ENCODE assay signal across 13 mouse cellular contexts in the genomic region with DNA sequence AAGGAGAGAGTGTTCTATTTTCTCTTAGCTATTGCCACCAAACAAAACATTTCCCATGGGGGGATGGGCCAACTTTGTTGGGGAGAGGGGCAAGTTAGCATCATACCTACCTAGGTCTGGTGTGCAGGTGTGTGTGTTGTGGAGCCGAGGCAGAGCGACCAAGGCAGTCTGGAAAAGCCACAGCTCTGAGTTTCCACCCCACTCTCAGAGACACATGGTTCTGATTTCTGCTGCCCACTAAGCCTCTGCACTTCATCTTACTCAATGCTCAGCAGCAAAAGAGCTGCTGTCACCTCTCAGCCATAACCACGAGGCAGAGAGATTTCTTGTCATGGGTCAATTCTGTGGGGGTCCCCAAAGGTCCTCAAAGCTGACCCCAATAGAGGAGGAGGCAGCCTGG. TPM values are rescaled to one million over a fixed set of nuclear protein-coding genes. Genes with fewer than 3 reads are reported as not detected.
A peak's percentile ranks its signal among the peaks of the same experiment; 100 is the strongest.
DNase-seq lines count a peak whose midpoint lies in the region; ATAC-seq and TF ChIP-seq lines count a peak whose summit lies in the region.
"Had no signal": no experiment of that assay in that cellular context is flagged by ENCODE, and none has a peak within 500 bp of the region (broad histone marks: within the 10 kb centered on the region; RNA-seq: fewer than 3 reads in every experiment).

No protein-coding gene starts in this region.

- peak overlapping the region; percentile 39 for H3K27ac ChIP-seq in embryonic facial prominence, embryonic 15.5 days (replicated peaks)
- peak overlapping the region; percentile 89 for H3K27ac ChIP-seq in hindbrain, embryonic 16.5 days (ENCODE audit: low read depth, low read length)
- H3K27ac ChIP-seq in midbrain, postnatal 0 days (ENCODE audit: low read depth, low read length), result peak overlapping the region; percentile 91
- H3K27ac ChIP-seq: heart, embryonic 13.5 days had no signal

- DNase-seq in layer of hippocampus, postnatal 10 days (ENCODE audit: low spot score in 2 of 2), result peak; percentile 20 to 36
- no peak for DNase-seq in layer of hippocampus, adult 9-10 months (ENCODE audit: low spot score)
- DNase-seq in midbrain, postnatal 0 days (ENCODE audit: low spot score), result no peak
- no peak for DNase-seq in ovary, postnatal 10 days (ENCODE audit: low spot score)
- no peak for DNase-seq in thymus, postnatal 14 days
- DNase-seq in thymus, postnatal 25 days, result no peak
- DNase-seq: thymus, postnatal 4 days had no signal

- TF ChIP-seq CTCF in midbrain, postnatal 0 days (IDR thresholded peaks at IDR 0.05), result no peak

- H3K4me3 ChIP-seq in embryonic facial prominence, embryonic 15.5 days (replicated peaks), result no peak overlapping the region
- no peak overlapping the region for H3K4me3 ChIP-seq in hindbrain, embryonic 16.5 days (ENCODE audit: low read length)
- no peak overlapping the region for H3K4me3 ChIP-seq in midbrain, postnatal 0 days (ENCODE audit: low read depth, low read length)

- H3K36me3 ChIP-seq in embryonic facial prominence, embryonic 15.5 days, result no peaks in the 10 kb centered on the region
- H3K36me3 ChIP-seq in hindbrain, embryonic 16.5 days (ENCODE audit: control insufficient read depth, insufficient read depth, low read length), result no peaks in the 10 kb centered on the region
- H3K36me3 ChIP-seq in midbrain, postnatal 0 days (ENCODE audit: insufficient read depth, low read length), result no peaks in the 10 kb centered on the region
- H3K36me3 ChIP-seq: heart, embryonic 13.5 days had no signal

- no peak overlapping the region for H3K9ac ChIP-seq in embryonic facial prominence, embryonic 15.5 days
- peak overlapping the region; percentile 2; the same call in 1 of the 2 replicates for H3K9ac ChIP-seq in hindbrain, embryonic 16.5 days (ENCODE audit: low read depth, low read length)
- no peak overlapping the region for H3K9ac ChIP-seq in midbrain, postnatal 0 days (replicated peaks; ENCODE audit: low read length, poor library complexity, severe bottlenecking)
- H3K9ac ChIP-seq: heart, embryonic 13.5 days had no signal

- peaks cover 24% of the 10 kb centered on the region for H3K4me1 ChIP-seq in embryonic facial prominence, embryonic 15.5 days
- H3K4me1 ChIP-seq in hindbrain, embryonic 16.5 days (ENCODE audit: control insufficient read depth, insufficient read depth, low read depth, low read length), result peaks cover 42% of the 10 kb centered on the region
- H3K4me1 ChIP-seq in midbrain, postnatal 0 days (ENCODE audit: insufficient read depth, low read length), result peaks cover 26% of the 10 kb centered on the region

- H3K27me3 ChIP-seq in embryonic facial prominence, embryonic 15.5 days, result no peaks in the 10 kb centered on the region
- H3K27me3 ChIP-seq in hindbrain, embryonic 16.5 days (replicated peaks; ENCODE audit: control insufficient read depth, insufficient read depth, low read length), result no peaks in the 10 kb centered on the region
- no peaks in the 10 kb centered on the region for H3K27me3 ChIP-seq in midbrain, postnatal 0 days (ENCODE audit: insufficient read depth, low read length)

- peak overlapping the region; percentile 40; the same call in 1 of the 2 replicates for H3K4me2 ChIP-seq in embryonic facial prominence, embryonic 15.5 days (replicated peaks)
- H3K4me2 ChIP-seq in hindbrain, embryonic 16.5 days (ENCODE audit: low read length), result peak overlapping the region; percentile 56; the same call in 1 of the 2 replicates
- H3K4me2 ChIP-seq in midbrain, postnatal 0 days (ENCODE audit: low read depth, low read length, poor library complexity, severe bottlenecking), result no peak overlapping the region

- no peaks in the 10 kb centered on the region for H3K9me3 ChIP-seq in embryonic facial prominence, embryonic 15.5 days (replicated peaks)
- H3K9me3 ChIP-seq in hindbrain, embryonic 16.5 days (ENCODE audit: control insufficient read depth, low read length), result no peaks in the 10 kb centered on the region
- H3K9me3 ChIP-seq in midbrain, postnatal 0 days (ENCODE audit: low read length), result no peaks in the 10 kb centered on the region
- H3K9me3 ChIP-seq: heart, embryonic 13.5 days had no signal

- no peak for ATAC-seq in embryonic facial prominence, embryonic 15.5 days (ENCODE audit: insufficient number of reproducible peaks, low FRiP score, low TSS enrichment, low read depth)
- 0 out of 2 replicates have a peak, but pooled peaks have one; percentile 10 for ATAC-seq in hindbrain, embryonic 16.5 days
- no peak for ATAC-seq in midbrain, postnatal 0 days (ENCODE audit: low FRiP score)

- 49% methylated on average over 3 of the region's 3 CpGs for WGBS in embryonic facial prominence, embryonic 15.5 days
- WGBS in hindbrain, embryonic 16.5 days, result 50% methylated on average over 3 of the region's 3 CpGs
- WGBS in midbrain, postnatal 0 days, result 26% methylated on average over 3 of the region's 3 CpGs

RNA-seq across cellular contexts. Expression of gene Pmfbp1, which starts 28.8 kb away (rescaled TPM):
- under 1 TPM; 0.22 to 0.41 TPM for total RNA-seq in layer of hippocampus, postnatal 10 days (2021)
- polyA plus RNA-seq in embryonic facial prominence, embryonic 15.5 days (2015; fragmentation: Nextera tagmentation; extraction: Ambion mirVana), result 0.07 TPM in 1 of 2 replicates, not detected in the other
- polyA plus RNA-seq in hindbrain, embryonic 16.5 days (2015; fragmentation: Nextera tagmentation; extraction: Ambion mirVana), result 1.3 and 2.0 TPM in 2 replicates
- total RNA-seq in midbrain, postnatal 0 days (2014; rRNA removed), result 2.2 and 2.7 TPM in 2 replicates
- polyA plus RNA-seq in midbrain, postnatal 0 days (2015; fragmentation: Nextera tagmentation; extraction: Ambion mirVana), result 1.2 TPM in 2 replicates
- total RNA-seq: liver, adult 2 months had no signal
- polyA plus RNA-seq: kidney, adult 2 months; liver, adult 2 months; small intestine, adult 2 months had no signal

Comparison
In these comparisons a context has a peak if more than half of its experiments do, and no peak if none do; other contexts are left out.
1. DNase-seq: peak in layer of hippocampus, postnatal 10 days (2 of 2); none in layer of hippocampus, adult 9-10 months (single experiment), midbrain, postnatal 0 days (single experiment), ovary, postnatal 10 days (single experiment), thymus, postnatal 14 days (single experiment) and thymus, postnatal 25 days (single experiment).
2. H3K27ac ChIP-seq: peak in every context shown above with its lines; median percentile 91 in midbrain, postnatal 0 days; 89 in hindbrain, embryonic 16.5 days; 39 in embryonic facial prominence, embryonic 15.5 days.